Comparison of ENCODE assay signal across 10 mouse cellular contexts in genomic region chr8:45794847-45795246, GRCm38 (mm10).
DNase-seq lines count a peak whose midpoint lies in the region; ATAC-seq and TF ChIP-seq lines count a peak whose summit lies in the region.
"Had no signal": no experiment of that assay in that cellular context is flagged by ENCODE, and none has a peak within 500 bp of the region (broad histone marks: within the 10 kb centered on the region; RNA-seq: fewer than 3 reads in every experiment).

No protein-coding gene starts in this region.

- H3K4me3 ChIP-seq in gastrocnemius, adult 2 months, result no peak overlapping the region
- H3K4me3 ChIP-seq: liver, embryonic 15.5 days had no signal

- POLR2A ChIA-PET in Patski (lab: Charles Lee), result no interaction called here

- CTCF ChIA-PET in Patski (lab: Charles Lee), result interaction anchor here (0.8 to 1.9 kb wide), 2 partner anchors 12 to 345 kb away, joined by 3 to 5 read pairs; no protein-coding TSS in a partner anchor

- DNase-seq in gastrocnemius, adult 2 months, result peak; percentile 39
- no peak for DNase-seq in gastrocnemius, adult 8-10 months (ENCODE audit: low spot score in 2 of 2)
- DNase-seq in left cerebral cortex, postnatal 4 days, result peak; percentile 27
- no peak for DNase-seq in left cerebral cortex, adult 8-10 months (ENCODE audit: low spot score in 2 of 2)
- DNase-seq in 3T3-L1 (ENCODE audit: low read depth, low spot score), result peak; percentile 5
- no peak for DNase-seq in Patski (ENCODE audit: low read depth, low spot score)
- DNase-seq in right cerebral cortex, postnatal 14 days, result no peak
- DNase-seq: cerebellum, postnatal 25 days had no signal

- TF ChIP-seq CTCF in gastrocnemius, adult 2 months (IDR thresholded peaks at IDR 0.05), result peak; percentile 56
- peak; percentile 65 for TF ChIP-seq CTCF in Patski (IDR thresholded peaks at IDR 0.05)

- no peak overlapping the region for H3K27ac ChIP-seq in gastrocnemius, adult 2 months
- H3K27ac ChIP-seq: liver, embryonic 15.5 days had no signal

- no peaks in the 10 kb centered on the region for H3K27me3 ChIP-seq in Patski
- H3K27me3 ChIP-seq: liver, embryonic 15.5 days had no signal

- intact Hi-C loops in gastrocnemius, adult 2 months (cut with DNase I), result no loop called here
- intact Hi-C loops in left cerebral cortex, postnatal 4 days (cut with DNase I), result no loop called here

- in situ Hi-C loops in Patski (cut with MboI; ENCODE audit: low pct_unique_long_range_greater_than_20kb), result no loop called here

- no peak for ATAC-seq in Patski
- ATAC-seq in activated CD4-positive, CD25-positive, alpha-beta regulatory T cell, adult 4 months, result no peak

Comparison
In these comparisons a context has a peak if more than half of its experiments do, and no peak if none do; other contexts are left out.
1. DNase-seq: peak in gastrocnemius, adult 2 months (single experiment), left cerebral cortex, postnatal 4 days (single experiment) and 3T3-L1 (single experiment); none in gastrocnemius, adult 8-10 months (0 of 2), left cerebral cortex, adult 8-10 months (0 of 2), Patski (single experiment) and right cerebral cortex, postnatal 14 days (single experiment).